Mouse (Mus musculus) layer of hippocampus, adult 11-12 months (tissue): Measurements from ENCODE around the gene Adam12.
"Not testable (repeated sequence)": the region's sequence is repeated elsewhere in the genome, so short reads cannot be mapped to it uniquely, and the experiment has no call there.

Experiments used
- DNase-seq: peaks from one replicate; pipeline ENCODE4 v3.0.0; 2022; ENCODE audit warnings: low spot score

Adam12 gene

GRCm38 (mm10) chr7:133928981-133929380 is 303.0 kb downstream of the Adam12 start:
- no peak for DNase-seq

- DNase-seq, result no peak
These were observed 306.2 kb downstream of the Adam12 start for GRCm38 (mm10) chr7:133925771-133926170.

GRCm38 (mm10) chr7:133923994-133924393 is 308.0 kb downstream of the Adam12 start:
- DNase-seq, result no peak

GRCm38 (mm10) chr7:133921291-133921690 is 310.7 kb downstream of the Adam12 start:
- no peak for DNase-seq

GRCm38 (mm10) chr7:133920724-133921123 is 311.2 kb downstream of the Adam12 start:
- DNase-seq, result no peak

GRCm38 (mm10) chr7:133919918-133920317 is 312.0 kb downstream of the Adam12 start:
- peak; percentile 39 for DNase-seq

- no peak for DNase-seq
These were observed 312.6 kb downstream of the Adam12 start for GRCm38 (mm10) chr7:133919306-133919705.

GRCm38 (mm10) chr7:133916230-133916629 is 315.7 kb downstream of the Adam12 start:
- no peak for DNase-seq

- DNase-seq, result peak; percentile 81
These were observed 320.1 kb downstream of the Adam12 start for GRCm38 (mm10) chr7:133911881-133912280.

GRCm38 (mm10) chr7:133909833-133910375 is 322.0 kb downstream of the Adam12 start:
- DNase-seq, result no peak

GRCm38 (mm10) chr7:133908966-133909365 is 323.0 kb downstream of the Adam12 start:
- no peak for DNase-seq

- DNase-seq, result no peak
These were observed 332.6 kb downstream of the Adam12 start for GRCm38 (mm10) chr7:133899391-133899790.

- no peak for DNase-seq
These were observed 340.1 kb downstream of the Adam12 start for GRCm38 (mm10) chr7:133891796-133892195.

- no peak for DNase-seq
These were observed 340.6 kb downstream of the Adam12 start for GRCm38 (mm10) chr7:133891298-133891697.

- no peak for DNase-seq
These were observed 342.0 kb downstream of the Adam12 start for GRCm38 (mm10) chr7:133889986-133890385.

- DNase-seq, result peak; percentile 12
These were observed 342.7 kb downstream of the Adam12 start for GRCm38 (mm10) chr7:133888926-133889920.

- DNase-seq, result not testable (repeated sequence)
These were observed 347.1 kb downstream of the Adam12 start for GRCm38 (mm10) chr7:133884759-133885431.

GRCm38 (mm10) chr7:133879761-133880160 is 352.2 kb downstream of the Adam12 start:
- DNase-seq, result no peak

- DNase-seq, result no peak
These were observed 355.2 kb downstream of the Adam12 start for GRCm38 (mm10) chr7:133876646-133877342.

- no peak for DNase-seq
These were observed 355.8 kb downstream of the Adam12 start for GRCm38 (mm10) chr7:133876139-133876538.

- DNase-seq, result no peak
These were observed 359.2 kb downstream of the Adam12 start for GRCm38 (mm10) chr7:133872701-133873100.

GRCm38 (mm10) chr7:133870265-133870664 is 361.7 kb downstream of the Adam12 start:
- DNase-seq, result no peak
